Mouse (Mus musculus): ENCODE data around the gene Hormad1. TPM values are rescaled to one million over a fixed set of nuclear protein-coding genes. Genes with fewer than 3 reads are reported as not detected.
"Not testable (repeated sequence)": the region's sequence is repeated elsewhere in the genome, so short reads cannot be mapped to it uniquely, and the experiment has no call there.

Gene Hormad1
- polyA plus RNA-seq, 1 experiment from 2014 or later, result not detected

DNA sequence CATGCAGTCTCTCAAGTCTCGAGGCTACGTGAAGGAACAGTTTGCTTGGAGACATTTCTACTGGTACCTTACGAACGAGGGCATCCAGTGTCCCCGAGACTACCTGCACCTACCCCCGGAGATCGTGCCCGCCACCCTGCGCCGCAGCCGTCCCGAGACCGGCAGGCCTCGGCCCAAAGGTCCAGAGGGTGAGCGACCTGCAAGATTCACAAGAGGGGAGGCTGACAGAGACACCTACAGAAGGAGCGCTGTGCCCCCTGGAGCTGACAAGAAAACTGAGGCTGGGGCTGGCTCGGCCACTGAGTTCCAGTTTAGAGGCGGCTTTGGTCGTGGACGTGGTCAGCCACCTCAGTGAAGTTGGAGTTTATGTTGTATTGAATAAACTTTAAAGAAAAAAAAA lies 62.9 kb downstream of the Hormad1 start:
- peaks cover 38% of the 10 kb centered on the region for H3K36me3 ChIP-seq
- not testable (repeated sequence) for H3K9ac ChIP-seq (replicated peaks); H3K9me3 ChIP-seq; H3K4me3 ChIP-seq (replicated peaks); H3K27me3 ChIP-seq; H3K27ac ChIP-seq; H3K4me2 ChIP-seq; ATAC-seq (ENCODE audit: insufficient number of reproducible peaks, insufficient read depth, low FRiP score, low TSS enrichment, low read depth)
- WGBS, result 95% methylated on average over 20 of the region's 20 CpGs
- H3K4me1 ChIP-seq (replicated peaks), result peaks cover 22% of the 10 kb centered on the region

DNA sequence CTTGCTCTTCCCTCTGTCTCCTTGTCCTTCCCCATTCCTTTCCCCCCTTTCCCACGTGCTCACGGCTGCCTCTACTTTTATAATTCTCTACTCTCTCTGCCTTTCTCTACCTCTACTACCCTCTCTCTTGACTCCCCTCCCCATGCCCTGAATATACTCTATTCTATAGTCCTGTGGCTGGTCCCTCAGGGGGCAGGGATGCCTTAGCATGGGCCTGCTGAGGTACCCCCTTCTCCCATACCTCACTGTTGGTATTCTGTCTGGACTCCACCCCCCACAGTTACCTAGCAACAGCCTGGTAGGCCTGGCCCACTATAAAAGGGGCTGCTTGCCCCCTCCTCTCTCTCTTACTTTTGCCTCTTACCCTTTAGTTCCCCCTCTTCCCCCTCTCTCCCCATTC lies 64.1 kb downstream of the Hormad1 start:
- 56% methylated on average over 2 of the region's 2 CpGs for WGBS
- Histone ChIP-seq H3K9me3 (no peaks in the 10 kb centered on the region), H3K4me3 (replicated peaks) (no peak overlapping the region), H3K4me1 (replicated peaks) (peaks cover 22% of the 10 kb centered on the region), H3K27me3 (no peaks in the 10 kb centered on the region), H3K9ac (replicated peaks) (no peak overlapping the region), H3K36me3 (peaks cover 40% of the 10 kb centered on the region), H3K27ac (peak overlapping the region; percentile 92), H3K4me2 (peak overlapping the region; percentile 8)
- no peak for ATAC-seq (ENCODE audit: insufficient number of reproducible peaks, insufficient read depth, low FRiP score, low TSS enrichment, low read depth)

DNA sequence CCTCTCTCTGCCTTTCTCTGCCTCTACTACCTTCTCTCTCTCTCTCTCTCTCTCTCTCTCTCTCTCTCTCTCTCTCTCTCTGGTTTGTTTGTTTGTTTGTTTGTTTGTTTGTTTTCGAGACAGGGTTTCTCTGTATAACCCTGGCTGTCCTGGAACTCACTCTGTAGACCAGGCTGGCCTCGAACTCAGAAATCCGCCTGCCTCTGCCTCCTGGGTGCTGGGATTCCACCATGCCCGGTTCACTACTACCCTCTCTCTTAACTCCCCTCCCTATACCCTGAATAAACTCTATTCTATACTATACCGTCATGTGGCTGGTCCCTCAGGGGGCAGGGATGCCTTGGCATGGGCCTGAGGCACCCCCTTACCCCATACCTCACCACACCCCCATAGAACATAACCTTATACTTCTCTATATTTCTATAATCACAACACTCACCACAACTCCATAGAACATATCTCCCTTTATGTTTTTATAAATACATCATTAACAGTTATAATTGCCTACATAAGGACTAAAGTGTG lies 64.6 kb downstream of the Hormad1 start:
- not testable (repeated sequence) for H3K27me3 ChIP-seq; H3K9ac ChIP-seq (replicated peaks); H3K9me3 ChIP-seq; ATAC-seq (ENCODE audit: insufficient number of reproducible peaks, insufficient read depth, low FRiP score, low TSS enrichment, low read depth)
- peaks cover 22% of the 10 kb centered on the region for H3K4me1 ChIP-seq (replicated peaks)
- H3K4me2 ChIP-seq, result peak overlapping the region; percentile 53
- 63% methylated on average over 5 of the region's 5 CpGs for WGBS
- peaks cover 42% of the 10 kb centered on the region for H3K36me3 ChIP-seq
- H3K4me3 ChIP-seq (replicated peaks), result peak overlapping the region; percentile 62
- peak overlapping the region; percentile 92 for H3K27ac ChIP-seq

DNA sequence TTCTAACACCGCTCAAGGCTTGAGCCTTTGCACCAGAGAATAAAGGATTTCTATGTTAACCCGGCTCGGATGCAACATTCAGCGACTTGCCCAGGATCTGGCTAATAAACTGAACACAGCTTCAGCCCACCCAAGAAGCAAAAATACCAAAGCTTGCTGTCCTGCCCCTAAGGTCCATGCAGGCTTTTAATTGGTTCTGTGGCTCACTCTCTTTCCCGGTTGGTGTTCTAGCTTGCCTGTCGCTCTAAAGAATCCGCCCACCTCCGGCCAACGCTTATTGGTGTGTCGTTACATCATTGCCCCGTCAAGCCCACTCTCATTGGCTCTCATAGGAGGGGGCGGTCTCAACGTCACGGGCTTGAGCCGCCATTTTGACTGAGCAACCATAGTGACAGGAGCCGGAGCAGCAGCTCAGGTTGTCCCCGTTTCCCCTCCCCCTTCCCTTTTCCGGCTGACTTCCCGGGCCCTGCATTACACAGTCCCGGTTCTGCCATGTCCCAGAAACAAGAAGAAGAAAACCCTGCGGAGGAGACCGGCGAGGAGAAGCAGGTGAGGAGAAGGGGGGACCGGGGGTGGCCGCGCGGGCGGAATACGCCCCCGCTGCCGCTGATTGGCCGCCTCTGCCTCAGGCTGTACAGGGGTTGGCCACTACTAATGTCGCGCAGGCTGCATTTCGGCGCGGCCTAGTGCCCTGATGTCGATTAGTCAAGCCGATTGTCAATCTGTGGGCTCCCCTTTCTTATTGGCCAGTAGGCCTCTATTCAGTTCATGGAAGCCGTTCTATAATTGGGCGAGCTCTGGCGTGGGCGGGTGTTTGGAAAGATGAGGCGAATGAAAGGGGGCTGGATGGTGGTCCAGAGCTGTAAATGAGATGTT lies 65.4 kb downstream of the Hormad1 start, which contains the start of gene Ensa:
TSS of gene Ensa (plus strand) at position 366 of the 876 bp plus-strand sequence.
- ATAC-seq (ENCODE audit: insufficient number of reproducible peaks, insufficient read depth, low FRiP score, low TSS enrichment, low read depth), result peak; percentile 99
- H3K4me3 ChIP-seq (replicated peaks), result peak within 1 kb of the TSS; percentile 62

DNA sequence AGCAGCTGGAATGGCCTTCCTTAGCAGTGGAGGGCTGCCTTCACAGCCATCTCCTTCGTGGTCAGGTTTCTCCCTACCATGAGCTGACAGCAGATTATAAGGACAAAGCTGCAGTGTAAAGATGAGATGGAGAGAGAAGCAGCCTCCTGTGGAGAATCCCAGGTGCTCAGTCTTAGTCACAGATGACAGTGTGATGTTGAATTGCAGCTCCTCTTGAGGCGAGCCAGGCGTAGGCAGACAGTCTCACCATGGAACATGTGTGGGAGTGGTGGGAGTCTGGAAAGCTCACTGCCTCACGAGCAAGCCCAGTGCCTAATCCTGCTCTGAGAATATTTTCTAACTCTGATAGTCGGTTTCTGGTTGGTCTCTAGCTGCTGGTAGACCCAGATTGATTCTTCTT lies 68.3 kb downstream of the Hormad1 start:
- Histone ChIP-seq H3K9me3 (no peaks in the 10 kb centered on the region), H3K4me1 (replicated peaks) (peaks cover 22% of the 10 kb centered on the region), H3K27ac (no peak overlapping the region), H3K4me3 (replicated peaks) (no peak overlapping the region), H3K27me3 (no peaks in the 10 kb centered on the region), H3K4me2 (no peak overlapping the region), H3K36me3 (peaks cover 66% of the 10 kb centered on the region), H3K9ac (replicated peaks) (no peak overlapping the region)
- WGBS, result 86% methylated on average over 5 of the region's 5 CpGs
- ATAC-seq (ENCODE audit: insufficient number of reproducible peaks, insufficient read depth, low FRiP score, low TSS enrichment, low read depth), result no peak

More for the DNA sequence above, 65.4 kb downstream of the Hormad1 start, which contains the start of gene Ensa:
- under 1% methylated on average over 44 of the region's 44 CpGs for WGBS
- Histone ChIP-seq H3K4me1 (replicated peaks) (peaks cover 22% of the 10 kb centered on the region), H3K9ac (replicated peaks) (peak within 1 kb of the TSS; percentile 50), H3K27me3 (no peaks in the 10 kb centered on the region), H3K9me3 (no peaks in the 10 kb centered on the region), H3K4me2 (peak within 1 kb of the TSS; percentile 86), H3K36me3 (peaks cover 42% of the 10 kb centered on the region), H3K27ac (peak within 1 kb of the TSS; percentile 92)

DNA sequence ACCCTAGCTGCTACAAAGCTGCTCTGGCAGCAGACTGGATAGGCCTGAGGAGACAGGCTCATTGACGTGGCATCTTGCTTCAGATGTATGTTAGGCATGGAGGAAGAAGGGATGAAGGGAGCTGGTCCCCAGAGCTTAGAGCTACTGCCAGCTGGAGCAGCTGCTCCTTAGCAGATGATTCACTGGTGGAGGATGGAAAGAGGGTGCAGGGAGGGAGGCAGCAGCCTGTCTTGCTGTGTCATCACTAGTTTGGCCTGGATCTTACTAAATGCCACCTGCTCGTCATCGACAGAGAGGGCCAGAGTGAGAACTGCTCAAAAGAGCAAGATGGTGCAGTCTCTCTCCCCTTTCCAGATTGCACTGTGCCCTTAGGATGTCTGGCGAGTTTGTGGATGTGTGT lies 70.3 kb downstream of the Hormad1 start:
- H3K4me2 ChIP-seq, result no peak overlapping the region
- H3K9me3 ChIP-seq, result no peaks in the 10 kb centered on the region
- no peak for ATAC-seq (ENCODE audit: insufficient number of reproducible peaks, insufficient read depth, low FRiP score, low TSS enrichment, low read depth)
- H3K9ac ChIP-seq (replicated peaks), result no peak overlapping the region
- no peak overlapping the region for H3K27ac ChIP-seq
- 84% methylated on average over 4 of the region's 4 CpGs for WGBS
- H3K27me3 ChIP-seq, result no peaks in the 10 kb centered on the region
- peaks cover 86% of the 10 kb centered on the region for H3K36me3 ChIP-seq
- peaks cover 9% of the 10 kb centered on the region for H3K4me1 ChIP-seq (replicated peaks)
- no peak overlapping the region for H3K4me3 ChIP-seq (replicated peaks)

DNA sequence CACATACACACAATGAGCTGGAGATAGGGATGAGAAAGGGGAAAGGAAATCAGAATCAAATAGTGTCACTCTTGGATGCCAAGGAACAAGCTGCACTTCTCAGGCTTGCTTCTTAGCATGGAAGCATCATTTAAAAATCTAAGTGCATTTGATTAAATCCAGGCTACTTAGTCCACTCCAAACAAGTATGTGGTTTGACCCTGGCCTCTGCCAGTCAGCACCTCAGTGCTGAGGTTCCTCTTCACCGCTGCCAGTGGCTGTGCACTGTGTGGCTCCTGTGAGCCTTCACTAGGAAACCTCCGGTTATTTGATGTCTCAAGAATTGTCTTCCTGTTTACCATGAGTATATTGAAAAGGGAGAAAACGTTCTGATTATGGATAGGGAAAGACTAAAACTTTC lies 71.4 kb downstream of the Hormad1 start:
- no peaks in the 10 kb centered on the region for H3K9me3 ChIP-seq
- peaks cover 6% of the 10 kb centered on the region for H3K4me1 ChIP-seq (replicated peaks)
- ATAC-seq (ENCODE audit: insufficient number of reproducible peaks, insufficient read depth, low FRiP score, low TSS enrichment, low read depth), result no peak
- no peak overlapping the region for H3K4me2 ChIP-seq
- WGBS, result 81% methylated on average over 3 of the region's 3 CpGs
- H3K36me3 ChIP-seq, result peaks cover 97% of the 10 kb centered on the region
- H3K27me3 ChIP-seq, result no peaks in the 10 kb centered on the region
- no peak overlapping the region for H3K9ac ChIP-seq (replicated peaks)
- H3K27ac ChIP-seq, result no peak overlapping the region
- no peak overlapping the region for H3K4me3 ChIP-seq (replicated peaks)

DNA sequence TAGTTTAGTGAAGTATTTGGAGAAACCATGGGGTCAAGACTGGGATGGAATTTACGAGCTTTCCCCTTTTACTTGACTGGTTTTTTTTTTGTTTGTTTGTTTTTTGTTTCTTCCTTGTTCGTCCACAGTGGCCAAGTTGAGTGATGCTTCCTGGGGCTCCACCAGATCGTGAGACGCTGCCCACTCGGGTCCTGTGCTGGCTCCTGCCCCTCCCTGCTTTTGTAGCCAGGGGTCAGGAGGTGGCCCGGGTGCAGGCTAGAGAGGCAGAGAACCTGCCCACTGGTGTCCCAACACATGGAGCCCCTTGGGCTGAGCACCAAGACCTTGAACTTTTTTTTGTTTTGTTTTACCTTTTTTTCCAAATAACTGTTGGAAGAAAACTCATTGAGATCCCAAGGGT lies 71.8 kb downstream of the Hormad1 start:
- H3K36me3 ChIP-seq, result peaks cover 99% of the 10 kb centered on the region
- H3K4me3 ChIP-seq (replicated peaks), result no peak overlapping the region
- no peak for ATAC-seq (ENCODE audit: insufficient number of reproducible peaks, insufficient read depth, low FRiP score, low TSS enrichment, low read depth)
- H3K9me3 ChIP-seq, result no peaks in the 10 kb centered on the region
- H3K4me1 ChIP-seq (replicated peaks), result peaks cover 1% of the 10 kb centered on the region
- no peak overlapping the region for H3K27ac ChIP-seq
- no peaks in the 10 kb centered on the region for H3K27me3 ChIP-seq
- no peak overlapping the region for H3K4me2 ChIP-seq
- no peak overlapping the region for H3K9ac ChIP-seq (replicated peaks)
- WGBS, result 77% methylated on average over 6 of the region's 6 CpGs

DNA sequence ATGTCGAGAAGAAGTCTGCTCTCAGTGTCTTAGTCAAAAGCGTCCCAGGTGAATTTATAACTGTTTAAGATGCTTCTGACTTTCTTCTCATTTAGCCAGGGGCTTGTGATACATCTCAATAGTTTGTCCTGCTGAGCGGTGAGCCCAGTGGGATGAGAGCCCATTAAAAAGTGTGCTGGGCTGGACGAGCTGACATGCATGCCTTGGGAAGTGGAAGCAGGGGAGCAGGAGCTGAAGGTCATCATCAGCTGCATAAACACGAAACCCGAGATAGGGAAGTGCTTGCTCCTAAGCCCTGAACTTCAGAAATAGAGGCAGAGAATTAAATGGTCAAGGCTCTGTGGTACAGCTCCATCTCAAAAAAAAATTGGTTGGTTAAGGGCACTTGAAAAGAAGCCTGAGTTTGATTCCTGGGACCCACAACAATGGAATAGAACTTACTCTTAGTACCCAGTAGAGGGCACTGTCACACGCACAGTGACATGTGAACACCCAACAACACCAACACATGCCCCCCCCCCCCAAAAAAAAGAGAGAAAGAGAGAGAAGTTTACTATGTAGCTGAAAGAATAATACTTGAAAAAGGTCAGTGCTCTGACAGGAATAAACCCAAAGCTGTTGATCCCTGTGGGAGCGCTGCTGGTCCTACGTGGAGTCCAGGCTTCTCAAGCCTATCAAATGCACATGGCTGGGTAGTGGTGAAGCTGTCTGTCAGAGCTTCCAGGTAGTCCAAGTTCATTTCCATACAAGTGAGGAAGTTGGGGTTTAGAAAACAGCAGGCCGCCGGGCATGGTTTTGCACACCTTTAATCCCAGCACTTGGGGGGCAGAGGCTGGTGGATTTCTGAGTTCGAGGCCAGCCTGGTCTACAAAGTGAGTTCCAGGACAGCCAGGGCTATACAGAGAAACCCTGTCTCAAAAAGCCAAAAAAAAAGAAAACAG lies 73.4 kb downstream of the Hormad1 start:
- Histone ChIP-seq H3K27me3 (no peaks in the 10 kb centered on the region), H3K4me1 (replicated peaks) (no peaks in the 10 kb centered on the region), H3K4me3 (replicated peaks) (no peak overlapping the region), H3K9me3 (no peaks in the 10 kb centered on the region), H3K4me2 (no peak overlapping the region), H3K27ac (peak overlapping the region; percentile 5; the same call in 1 of the 2 replicates), H3K9ac (replicated peaks) (no peak overlapping the region), H3K36me3 (peaks cover 100% of the 10 kb centered on the region)
- WGBS, result 81% methylated on average over 12 of the region's 12 CpGs
- no peak for ATAC-seq (ENCODE audit: insufficient number of reproducible peaks, insufficient read depth, low FRiP score, low TSS enrichment, low read depth)

DNA sequence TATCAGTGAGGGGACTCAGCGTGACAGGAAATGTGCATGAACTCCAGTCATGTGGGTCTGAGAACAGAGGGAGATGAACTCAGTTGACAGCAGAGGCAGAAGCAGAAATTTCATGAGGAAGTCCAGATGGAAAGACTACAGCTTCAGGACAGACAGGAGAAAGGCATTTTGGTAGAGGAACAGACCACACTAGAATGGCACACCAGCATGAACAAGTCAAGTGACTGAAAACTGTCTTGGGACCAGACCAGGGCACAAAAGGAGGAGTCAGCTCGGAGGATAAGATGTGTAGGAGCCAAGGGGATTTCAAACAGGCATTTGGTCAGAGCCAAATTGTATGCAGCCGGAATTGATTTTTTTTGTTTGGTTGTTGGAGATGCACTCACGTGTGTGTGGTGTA lies 76.2 kb downstream of the Hormad1 start:
- Histone ChIP-seq H3K27ac (no peak overlapping the region), H3K27me3 (no peaks in the 10 kb centered on the region), H3K36me3 (peaks cover 99% of the 10 kb centered on the region), H3K9me3 (no peaks in the 10 kb centered on the region), H3K4me3 (replicated peaks) (no peak overlapping the region), H3K9ac (replicated peaks) (no peak overlapping the region), H3K4me1 (replicated peaks) (no peaks in the 10 kb centered on the region), H3K4me2 (no peak overlapping the region)
- 85% methylated on average over 4 of the region's 4 CpGs for WGBS
- ATAC-seq (ENCODE audit: insufficient number of reproducible peaks, insufficient read depth, low FRiP score, low TSS enrichment, low read depth), result no peak

DNA sequence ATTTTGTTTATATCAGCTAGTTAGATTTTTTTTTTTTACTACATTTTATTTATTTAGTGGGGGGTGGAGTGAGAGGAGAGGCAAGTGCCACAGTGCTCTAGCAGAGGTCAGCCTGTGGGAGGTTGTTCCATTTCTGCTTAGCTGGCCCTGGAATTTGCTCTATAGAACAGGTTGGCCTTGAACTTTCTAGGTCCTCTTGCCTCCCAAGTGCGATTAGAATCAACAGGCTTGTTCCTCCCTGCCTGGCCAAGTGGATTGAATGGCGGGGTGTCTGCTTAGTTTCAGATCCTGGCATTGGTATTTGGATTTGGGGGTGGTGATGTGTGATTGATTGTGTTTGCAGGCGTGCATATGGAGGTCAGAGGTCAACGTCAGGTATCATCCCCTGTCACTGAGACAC lies 76.6 kb downstream of the Hormad1 start:
- no peaks in the 10 kb centered on the region for H3K4me1 ChIP-seq (replicated peaks)
- H3K9ac ChIP-seq (replicated peaks), result no peak overlapping the region
- no peak overlapping the region for H3K4me3 ChIP-seq (replicated peaks)
- H3K27me3 ChIP-seq, result no peaks in the 10 kb centered on the region
- no peak overlapping the region for H3K4me2 ChIP-seq
- no peak for ATAC-seq (ENCODE audit: insufficient number of reproducible peaks, insufficient read depth, low FRiP score, low TSS enrichment, low read depth)
- WGBS, result 75% methylated on average over 4 of the region's 4 CpGs
- peaks cover 95% of the 10 kb centered on the region for H3K36me3 ChIP-seq
- H3K9me3 ChIP-seq, result no peaks in the 10 kb centered on the region
- H3K27ac ChIP-seq, result no peak overlapping the region

Data from limb, embryonic 12.5 days (tissue).